Comparison of ENCODE assay signal across 7 mouse cellular contexts in genomic region chr9:122805053-122805844, GRCm38 (mm10). TPM values are rescaled to one million over a fixed set of nuclear protein-coding genes. Genes with fewer than 3 reads are reported as not detected.
DNase-seq lines count a peak whose midpoint lies in the region; ATAC-seq lines count a peak whose summit lies in the region.

Tcaim (plus strand) TSS chr9:122805539.

- peak within 1 kb of the TSS; percentile 90 for H3K27ac ChIP-seq in embryonic facial prominence, embryonic 12.5 days
- H3K27ac ChIP-seq in limb, embryonic 11.5 days (replicated peaks; ENCODE audit: low read depth, low read length) = peak within 1 kb of the TSS; percentile 68
- peak within 1 kb of the TSS; percentile 93 for H3K27ac ChIP-seq in midbrain, embryonic 14.5 days (replicated peaks; ENCODE audit: low read depth, low read length)

- no peaks in the 10 kb centered on the region for H3K27me3 ChIP-seq in embryonic facial prominence, embryonic 12.5 days
- H3K27me3 ChIP-seq in limb, embryonic 11.5 days (ENCODE audit: control insufficient read depth, insufficient read depth, low read length) = no peaks in the 10 kb centered on the region
- H3K27me3 ChIP-seq in midbrain, embryonic 14.5 days (ENCODE audit: control insufficient read depth, insufficient read depth, low read length) = no peaks in the 10 kb centered on the region

- H3K9me3 ChIP-seq in embryonic facial prominence, embryonic 12.5 days = no peaks in the 10 kb centered on the region
- H3K9me3 ChIP-seq in limb, embryonic 11.5 days (ENCODE audit: control insufficient read depth, low read length) = no peaks in the 10 kb centered on the region
- no peaks in the 10 kb centered on the region for H3K9me3 ChIP-seq in midbrain, embryonic 14.5 days (ENCODE audit: control insufficient read depth, low read length)

- 6% methylated on average over 42 of the region's 42 CpGs for WGBS in embryonic facial prominence, embryonic 12.5 days
- WGBS in limb, embryonic 11.5 days = 6% methylated on average over 42 of the region's 42 CpGs
- WGBS in midbrain, embryonic 14.5 days = 9% methylated on average over 37 of the region's 42 CpGs

- ATAC-seq in embryonic facial prominence, embryonic 12.5 days (ENCODE audit: insufficient number of reproducible peaks, insufficient read depth, low FRiP score, low TSS enrichment) = peak; percentile 96
- peak; percentile 97 for ATAC-seq in limb, embryonic 11.5 days (ENCODE audit: insufficient number of reproducible peaks, low FRiP score, low TSS enrichment, low read depth)
- ATAC-seq in midbrain, embryonic 14.5 days (ENCODE audit: low FRiP score, low TSS enrichment) = peak; percentile 99

- DNase-seq in adrenal gland, postnatal 25 days = peak; percentile 93
- DNase-seq in heart, adult 11 months = peak; percentile 100
- peak; percentile 94 for DNase-seq in kidney, adult 18-20 months
- DNase-seq in limb, embryonic 11.5 days (ENCODE audit: low spot score) = peak; percentile 91
- DNase-seq in midbrain, embryonic 14.5 days = peak; percentile 97
- DNase-seq in spleen, adult 18-20 months = peak; percentile 85 to 91

- H3K9ac ChIP-seq in embryonic facial prominence, embryonic 12.5 days = peak within 1 kb of the TSS; percentile 72
- peak within 1 kb of the TSS; percentile 76 for H3K9ac ChIP-seq in limb, embryonic 11.5 days (ENCODE audit: low read length)
- H3K9ac ChIP-seq in midbrain, embryonic 14.5 days (replicated peaks; ENCODE audit: low read length) = peak within 1 kb of the TSS; percentile 84

- H3K36me3 ChIP-seq in embryonic facial prominence, embryonic 12.5 days = no peaks in the 10 kb centered on the region
- no peaks in the 10 kb centered on the region for H3K36me3 ChIP-seq in limb, embryonic 11.5 days (ENCODE audit: control insufficient read depth, insufficient read depth, low read length)
- H3K36me3 ChIP-seq in midbrain, embryonic 14.5 days (ENCODE audit: control insufficient read depth, insufficient read depth, low read length) = no peaks in the 10 kb centered on the region

- H3K4me2 ChIP-seq in embryonic facial prominence, embryonic 12.5 days (replicated peaks) = peak within 1 kb of the TSS; percentile 90
- H3K4me2 ChIP-seq in limb, embryonic 11.5 days (ENCODE audit: low read depth, severe bottlenecking) = peak within 1 kb of the TSS; percentile 81
- peak within 1 kb of the TSS; percentile 95 for H3K4me2 ChIP-seq in midbrain, embryonic 14.5 days (ENCODE audit: low read length)

- H3K4me1 ChIP-seq in embryonic facial prominence, embryonic 12.5 days = peaks cover 5% of the 10 kb centered on the region; the same call in 1 of the 2 replicates
- peaks cover 5% of the 10 kb centered on the region; the same call in 1 of the 2 replicates for H3K4me1 ChIP-seq in limb, embryonic 11.5 days (ENCODE audit: control insufficient read depth, insufficient read depth, low read length)
- H3K4me1 ChIP-seq in midbrain, embryonic 14.5 days (ENCODE audit: control insufficient read depth, insufficient read depth, low read length) = peaks cover 12% of the 10 kb centered on the region; the same call in 1 of the 2 replicates

- peak within 1 kb of the TSS; percentile 64 for H3K4me3 ChIP-seq in embryonic facial prominence, embryonic 12.5 days
- peak within 1 kb of the TSS; percentile 65 for H3K4me3 ChIP-seq in limb, embryonic 11.5 days (ENCODE audit: low read depth, low read length)
- H3K4me3 ChIP-seq in midbrain, embryonic 14.5 days (replicated peaks; ENCODE audit: low read depth, low read length) = peak within 1 kb of the TSS; percentile 57

RNA-seq across cellular contexts. Expression of gene Tcaim, which starts in this region (rescaled TPM):
- 20.3 and 23.9 TPM in 2 replicates for total RNA-seq in adrenal gland, postnatal 25 days (2021)
- 7.6 and 8.1 TPM in 2 replicates for polyA plus RNA-seq in embryonic facial prominence, embryonic 12.5 days (2016; fragmentation: Nextera tagmentation; extraction: Ambion mirVana)
- polyA plus RNA-seq in limb, embryonic 11.5 days (2014; fragmentation: Nextera tagmentation; extraction: Ambion mirVana) = 5.7 TPM in 2 replicates
- polyA plus RNA-seq in midbrain, embryonic 14.5 days (2014; fragmentation: Nextera tagmentation; extraction: Ambion mirVana) = 7.0 and 8.5 TPM in 2 replicates

Comparison
In these comparisons a context has a peak if more than half of its experiments do, and no peak if none do; other contexts are left out.
1. Peak in every context shown above with its lines: DNase-seq, ATAC-seq, H3K4me3 ChIP-seq and H3K27ac ChIP-seq.